Mouse (Mus musculus): Measurements from ENCODE around the gene Jdp2.

DNA sequence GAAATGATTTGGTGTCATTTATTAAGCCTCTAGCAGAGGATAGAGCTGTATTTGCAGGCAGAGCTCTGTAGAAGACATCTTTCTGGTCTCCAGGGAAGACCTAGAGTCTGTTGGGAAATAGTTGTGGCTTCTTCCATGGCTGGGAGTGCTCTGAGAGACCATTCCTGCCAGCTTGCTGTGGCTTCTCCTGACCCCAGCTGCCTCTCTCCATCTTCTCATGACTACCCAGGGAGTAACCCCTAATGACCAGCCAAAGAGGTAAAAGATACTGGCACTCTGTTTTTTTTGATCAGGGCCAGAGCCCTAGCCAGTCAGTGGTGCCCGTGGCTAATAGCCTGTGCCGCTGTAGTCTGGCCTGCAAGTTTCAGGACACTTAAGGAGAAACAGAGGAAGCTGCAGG, 3.3 kb downstream of the Jdp2 start:
- TF ChIP-seq CTCF (conservative IDR thresholded peaks at IDR 0.05; ENCODE audit: low read length) = no peak
- no peak for TF ChIP-seq NANOG (IDR thresholded peaks at IDR 0.05; ENCODE audit: borderline replicate concordance, low read length)
- TF ChIP-seq POU5F1 (IDR thresholded peaks at IDR 0.05; ENCODE audit: borderline replicate concordance, low read length) = no peak
